Mouse (Mus musculus): Measurements from ENCODE around the gene Kif20b. TPM values are rescaled to one million over a fixed set of nuclear protein-coding genes. Genes with fewer than 3 reads are reported as not detected.

Kif20b gene
- polyA plus RNA-seq, 1 experiment from 2014 or later = 39.9 TPM

- no peak overlapping the region for H3K27ac ChIP-seq (ENCODE audit: low read length)
- no peaks in the 10 kb centered on the region for H3K27me3 ChIP-seq (ENCODE audit: control insufficient read depth, insufficient read depth, low read length)
- H3K4me2 ChIP-seq (ENCODE audit: low read depth, low read length) = no peak overlapping the region
- H3K9me3 ChIP-seq (replicated peaks; ENCODE audit: control insufficient read depth, low read length) = no peaks in the 10 kb centered on the region
- WGBS = 72% methylated on average over 11 of the region's 11 CpGs
- H3K4me1 ChIP-seq (ENCODE audit: control insufficient read depth, insufficient read depth, low read length) = no peaks in the 10 kb centered on the region; the same call in 1 of the 2 replicates
- peaks cover 14% of the 10 kb centered on the region for H3K36me3 ChIP-seq (ENCODE audit: control insufficient read depth, insufficient read depth)
- H3K4me3 ChIP-seq (ENCODE audit: low read length) = no peak overlapping the region
- no peak overlapping the region for H3K9ac ChIP-seq (ENCODE audit: low read length)
- ATAC-seq (replicated peaks; ENCODE audit: extremely low read depth, insufficient read depth, low FRiP score) = no peak
Measured at GRCm38 (mm10) chr19:34959369-34959768, 37.2 kb downstream of the Kif20b start.

- WGBS = 67% methylated on average over 2 of the region's 2 CpGs
- Histone ChIP-seq H3K4me1 (ENCODE audit: control insufficient read depth, insufficient read depth, low read length) (no peaks in the 10 kb centered on the region), H3K9me3 (replicated peaks; ENCODE audit: control insufficient read depth, low read length) (no peaks in the 10 kb centered on the region), H3K36me3 (ENCODE audit: control insufficient read depth, insufficient read depth) (no peaks in the 10 kb centered on the region), H3K27me3 (ENCODE audit: control insufficient read depth, insufficient read depth, low read length) (no peaks in the 10 kb centered on the region), H3K4me3 (ENCODE audit: low read length) (no peak overlapping the region), H3K4me2 (ENCODE audit: low read depth, low read length) (no peak overlapping the region), H3K27ac (ENCODE audit: low read length) (no peak overlapping the region), H3K9ac (ENCODE audit: low read length) (no peak overlapping the region)
- ATAC-seq (replicated peaks; ENCODE audit: extremely low read depth, insufficient read depth, low FRiP score) = no peak
Measured at GRCm38 (mm10) chr19:34984742-34985141, 62.6 kb downstream of the Kif20b start.

GRCm38 (mm10) chr19:34990443-34990842, 68.3 kb downstream of the Kif20b start:
- H3K9ac ChIP-seq (ENCODE audit: low read length) = no peak overlapping the region
- H3K4me2 ChIP-seq (ENCODE audit: low read depth, low read length) = no peak overlapping the region
- no peaks in the 10 kb centered on the region for H3K4me1 ChIP-seq (ENCODE audit: control insufficient read depth, insufficient read depth, low read length)
- no peaks in the 10 kb centered on the region for H3K36me3 ChIP-seq (ENCODE audit: control insufficient read depth, insufficient read depth)
- no peaks in the 10 kb centered on the region for H3K27me3 ChIP-seq (ENCODE audit: control insufficient read depth, insufficient read depth, low read length)
- WGBS = 67% methylated on average over 4 of the region's 4 CpGs
- ATAC-seq (replicated peaks; ENCODE audit: extremely low read depth, insufficient read depth, low FRiP score) = no peak
- H3K9me3 ChIP-seq (replicated peaks; ENCODE audit: control insufficient read depth, low read length) = no peaks in the 10 kb centered on the region
- H3K4me3 ChIP-seq (ENCODE audit: low read length) = no peak overlapping the region
- H3K27ac ChIP-seq (ENCODE audit: low read length) = no peak overlapping the region

GRCm38 (mm10) chr19:34992969-34993527, 70.9 kb downstream of the Kif20b start:
- H3K9me3 ChIP-seq (replicated peaks; ENCODE audit: control insufficient read depth, low read length) = no peaks in the 10 kb centered on the region
- H3K4me3 ChIP-seq (ENCODE audit: low read length) = no peak overlapping the region
- H3K27ac ChIP-seq (ENCODE audit: low read length) = no peak overlapping the region
- no peak overlapping the region for H3K9ac ChIP-seq (ENCODE audit: low read length)
- H3K4me2 ChIP-seq (ENCODE audit: low read depth, low read length) = no peak overlapping the region
- no peaks in the 10 kb centered on the region for H3K36me3 ChIP-seq (ENCODE audit: control insufficient read depth, insufficient read depth)
- WGBS = 12% methylated on average over 1 of the region's 1 CpGs
- ATAC-seq (replicated peaks; ENCODE audit: extremely low read depth, insufficient read depth, low FRiP score) = no peak
- no peaks in the 10 kb centered on the region for H3K27me3 ChIP-seq (ENCODE audit: control insufficient read depth, insufficient read depth, low read length)
- H3K4me1 ChIP-seq (ENCODE audit: control insufficient read depth, insufficient read depth, low read length) = no peaks in the 10 kb centered on the region

GRCm38 (mm10) chr19:35015058-35015457, 92.9 kb downstream of the Kif20b start:
- H3K9me3 ChIP-seq (replicated peaks; ENCODE audit: control insufficient read depth, low read length) = no peaks in the 10 kb centered on the region
- H3K27ac ChIP-seq (ENCODE audit: low read length) = no peak overlapping the region
- no peak overlapping the region for H3K4me2 ChIP-seq (ENCODE audit: low read depth, low read length)
- ATAC-seq (replicated peaks; ENCODE audit: extremely low read depth, insufficient read depth, low FRiP score) = no peak
- no peaks in the 10 kb centered on the region for H3K36me3 ChIP-seq (ENCODE audit: control insufficient read depth, insufficient read depth)
- WGBS = 76% methylated on average over 3 of the region's 3 CpGs
- H3K4me1 ChIP-seq (ENCODE audit: control insufficient read depth, insufficient read depth, low read length) = no peaks in the 10 kb centered on the region
- H3K4me3 ChIP-seq (ENCODE audit: low read length) = no peak overlapping the region
- H3K9ac ChIP-seq (ENCODE audit: low read length) = no peak overlapping the region
- no peaks in the 10 kb centered on the region for H3K27me3 ChIP-seq (ENCODE audit: control insufficient read depth, insufficient read depth, low read length)

- ATAC-seq (replicated peaks; ENCODE audit: extremely low read depth, insufficient read depth, low FRiP score) = no peak
- WGBS = 58% methylated on average over 4 of the region's 4 CpGs
- H3K9ac ChIP-seq (ENCODE audit: low read length) = no peak overlapping the region
Measured at GRCm38 (mm10) chr19:35017474-35018208, 95.5 kb downstream of the Kif20b start.

GRCm38 (mm10) chr19:35018209-35018581, 96.0 kb downstream of the Kif20b start:
- no peak for ATAC-seq (replicated peaks; ENCODE audit: extremely low read depth, insufficient read depth, low FRiP score)
- Histone ChIP-seq H3K27ac (ENCODE audit: low read length) (no peak overlapping the region), H3K4me1 (ENCODE audit: control insufficient read depth, insufficient read depth, low read length) (no peaks in the 10 kb centered on the region), H3K36me3 (ENCODE audit: control insufficient read depth, insufficient read depth) (no peaks in the 10 kb centered on the region), H3K27me3 (ENCODE audit: control insufficient read depth, insufficient read depth, low read length) (no peaks in the 10 kb centered on the region), H3K9me3 (replicated peaks; ENCODE audit: control insufficient read depth, low read length) (no peaks in the 10 kb centered on the region), H3K9ac (ENCODE audit: low read length) (no peak overlapping the region), H3K4me3 (ENCODE audit: low read length) (no peak overlapping the region), H3K4me2 (ENCODE audit: low read depth, low read length) (no peak overlapping the region)
- WGBS = 51% methylated on average over 4 of the region's 4 CpGs

More at GRCm38 (mm10) chr19:35017474-35018208, 95.5 kb downstream of the Kif20b start:
- no peaks in the 10 kb centered on the region for H3K9me3 ChIP-seq (replicated peaks; ENCODE audit: control insufficient read depth, low read length)
- H3K4me1 ChIP-seq (ENCODE audit: control insufficient read depth, insufficient read depth, low read length) = no peaks in the 10 kb centered on the region
- H3K27me3 ChIP-seq (ENCODE audit: control insufficient read depth, insufficient read depth, low read length) = no peaks in the 10 kb centered on the region
- no peak overlapping the region for H3K4me2 ChIP-seq (ENCODE audit: low read depth, low read length)
- H3K36me3 ChIP-seq (ENCODE audit: control insufficient read depth, insufficient read depth) = no peaks in the 10 kb centered on the region
- H3K4me3 ChIP-seq (ENCODE audit: low read length) = no peak overlapping the region
- no peak overlapping the region for H3K27ac ChIP-seq (ENCODE audit: low read length)

MicroRNAs within 50 kb of the gene (microRNA counts, 519-probe panel; counts per million panel counts)
- microRNA mmu-miR-1950 = not detected

Small RNA genes within 50 kb of the gene (microRNA-seq; reads per million reads assigned to microRNA genes)
- 0.59 reads per million for gene Mir1950

Other genes starting within 250 kb of the Kif20b start
- 8.9 and 10.6 TPM in 2 replicates for gene Slc16a12, start 175.1 kb upstream of the Kif20b start, polyA plus RNA-seq (2015; fragmentation: Nextera tagmentation; extraction: Ambion mirVana)
- 12.9 and 14.8 TPM in 2 replicates for gene Pank1, start 42.9 kb upstream of the Kif20b start, polyA plus RNA-seq (2015; fragmentation: Nextera tagmentation; extraction: Ambion mirVana)